Mouse (Mus musculus) forebrain, embryonic 15.5 days (tissue): Measurements from ENCODE around the gene Gm34302. TPM values are rescaled to one million over a fixed set of nuclear protein-coding genes. Genes with fewer than 3 reads are reported as not detected.
"Not testable (repeated sequence)": the region's sequence is repeated elsewhere in the genome, so short reads cannot be mapped to it uniquely, and the experiment has no call there.

ENCODE experiments used
- ATAC-seq: fragments of 200-750 bp; cut with Nextera tagmentation; replicated peaks from 2 replicates; pipeline ENCODE4 v1.8.0; 2017; ENCODE audit warnings: mild to moderate bottlenecking, moderate TSS enrichment, moderate library complexity
- H3K27ac ChIP-seq: fragments of 300-500 bp; sonication (generic); replicated peaks from 2 replicates; pipeline ENCODE4 v1.5.1; 2015; ENCODE audit warnings: mild to moderate bottlenecking, inconsistent platforms
- H3K27me3 ChIP-seq: fragments of 300-500 bp; sonication (generic); 2 replicates; pipeline ENCODE4 v1.6.1; 2015; ENCODE audit warnings: inconsistent platforms
- H3K36me3 ChIP-seq: fragments of 300-500 bp; sonication (generic); 2 replicates; pipeline ENCODE4 v1.6.1; 2015; ENCODE audit warnings: mild to moderate bottlenecking, inconsistent platforms
- H3K4me1 ChIP-seq: fragments of 300-500 bp; sonication (generic); 2 replicates; pipeline ENCODE4 v1.6.1; 2015; ENCODE audit warnings: inconsistent platforms
- H3K4me2 ChIP-seq: fragments of 300-500 bp; sonication (generic); replicated peaks from 2 replicates; pipeline ENCODE4 v1.6.1; 2015; ENCODE audit warnings: mild to moderate bottlenecking, inconsistent platforms
- H3K4me3 ChIP-seq: fragments of 300-500 bp; sonication (generic); 2 replicates; pipeline ENCODE4 v1.5.1; 2015; ENCODE audit warnings: mild to moderate bottlenecking, inconsistent platforms
- H3K9ac ChIP-seq: fragments of 300-500 bp; sonication (generic); replicated peaks from 2 replicates; pipeline ENCODE4 v1.6.1; 2015; ENCODE audit warnings: mild to moderate bottlenecking, inconsistent platforms
- H3K9me3 ChIP-seq: fragments of 300-500 bp; sonication (generic); 2 replicates; pipeline ENCODE4 v1.6.1; 2016; ENCODE audit warnings: inconsistent platforms
- WGBS: fragments of 180-500 bp; shearing (Covaris S2); methylation state at CpG from one replicate; pipeline ENCODE4 v1.1.7; 2015; ENCODE audit warnings: mixed read lengths; 5-methylcytosine and 5-hydroxymethylcytosine counted together
- polyA plus RNA-seq: library from polyadenylated mRNA; unstranded; fragments of >200 nt; fragmentation: Nextera tagmentation; extraction: Ambion mirVana; gene quantifications from 2 replicates; pipeline ENCODE4 v1.2.1, GENCODE M21; 2015

Gene Gm34302
- not detected in 2 replicates for polyA plus RNA-seq

DNA sequence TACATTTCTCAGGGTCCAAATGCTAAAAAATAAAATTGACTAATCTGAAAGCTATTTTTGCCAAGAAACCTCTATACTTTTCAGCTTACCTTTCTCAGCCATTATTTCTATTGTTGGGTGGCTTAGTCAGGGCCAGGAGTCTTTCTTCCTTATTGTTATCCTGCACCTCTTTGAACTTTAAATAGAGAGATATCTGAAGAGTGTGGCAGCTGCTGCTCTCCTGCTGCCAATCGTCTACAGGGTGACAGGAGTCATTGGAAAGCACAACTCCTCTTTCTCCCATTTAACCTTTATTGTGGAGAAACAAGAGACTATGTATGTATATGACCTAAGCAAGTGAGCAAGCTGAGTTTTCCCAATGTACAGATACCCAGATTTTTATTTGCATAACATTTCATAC is at the start of gene Gm34302:
Gm34302 (minus strand) TSS at position 154 of the 400 bp plus-strand sequence.
- H3K36me3 ChIP-seq = no peaks in the 10 kb centered on the region
- ATAC-seq = no peak
- no peaks in the 10 kb centered on the region for H3K27me3 ChIP-seq
- no peaks in the 10 kb centered on the region for H3K4me1 ChIP-seq
- 40% methylated on average over 1 of the region's 1 CpGs for WGBS
- no peak within 1 kb of the TSS for H3K27ac ChIP-seq
- no peaks in the 10 kb centered on the region for H3K9me3 ChIP-seq
- no peak within 1 kb of the TSS for H3K9ac ChIP-seq
- no peak within 1 kb of the TSS for H3K4me3 ChIP-seq
- H3K4me2 ChIP-seq = no peak within 1 kb of the TSS

DNA sequence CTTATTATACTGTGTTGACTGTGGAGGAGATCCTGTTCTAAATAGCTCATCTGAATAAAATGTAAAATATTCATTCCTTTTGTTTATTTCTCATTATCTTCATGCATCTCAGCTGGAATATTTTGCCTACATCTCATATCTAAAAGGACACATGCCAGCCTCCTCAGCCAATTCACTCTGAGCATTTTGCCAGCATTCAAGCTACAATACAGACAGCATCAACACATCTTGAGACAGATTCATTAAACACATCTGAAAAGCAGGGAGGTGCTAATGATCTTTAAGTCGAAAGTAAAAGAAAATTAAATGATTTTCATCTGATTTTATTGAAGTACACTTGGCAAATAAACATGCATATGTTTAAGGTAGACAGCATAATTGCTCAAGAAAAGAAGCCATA is 48.2 kb upstream of the Gm34302 start:
- Histone ChIP-seq H3K36me3 (no peaks in the 10 kb centered on the region), H3K9me3 (no peaks in the 10 kb centered on the region)
- 0 out of 2 replicates have a peak, but pooled peaks have one; percentile 58 for ATAC-seq

GRCm38 (mm10) chr3:63517681-63518080 is 34.0 kb upstream of the Gm34302 start:
- no peaks in the 10 kb centered on the region for H3K27me3 ChIP-seq
- H3K9ac ChIP-seq = no peak overlapping the region
- 91% methylated on average over 1 of the region's 1 CpGs for WGBS
- no peaks in the 10 kb centered on the region for H3K36me3 ChIP-seq
- H3K4me2 ChIP-seq = no peak overlapping the region
- no peak overlapping the region for H3K27ac ChIP-seq
- H3K4me3 ChIP-seq = no peak overlapping the region
- H3K9me3 ChIP-seq = no peaks in the 10 kb centered on the region
- no peaks in the 10 kb centered on the region for H3K4me1 ChIP-seq
- no peak for ATAC-seq

More for the DNA sequence above, 48.2 kb upstream of the Gm34302 start:
- Histone ChIP-seq H3K9ac (no peak overlapping the region), H3K4me3 (no peak overlapping the region), H3K4me1 (0 out of 2 replicates have a peak, but pooled peaks cover 3% of the 10 kb centered on the region), H3K4me2 (no peak overlapping the region), H3K27me3 (no peaks in the 10 kb centered on the region), H3K27ac (no peak overlapping the region)
- 35% methylated on average over 1 of the region's 1 CpGs for WGBS

- not testable (repeated sequence) for H3K9me3 ChIP-seq, ATAC-seq, H3K4me2 ChIP-seq, H3K27me3 ChIP-seq, H3K9ac ChIP-seq, H3K4me1 ChIP-seq, H3K27ac ChIP-seq, H3K4me3 ChIP-seq, H3K36me3 ChIP-seq
- 86% methylated on average over 3 of the region's 3 CpGs for WGBS
Observed at GRCm38 (mm10) chr3:63516279-63516678, 32.6 kb upstream of the Gm34302 start.

- Histone ChIP-seq H3K4me1 (no peaks in the 10 kb centered on the region), H3K27ac (no peak overlapping the region), H3K4me3 (no peak overlapping the region), H3K4me2 (no peak overlapping the region), H3K9ac (no peak overlapping the region), H3K27me3 (no peaks in the 10 kb centered on the region), H3K36me3 (no peaks in the 10 kb centered on the region), H3K9me3 (no peaks in the 10 kb centered on the region)
- WGBS = 91% methylated on average over 6 of the region's 6 CpGs
- ATAC-seq = no peak
Observed at GRCm38 (mm10) chr3:63511316-63511715, 27.6 kb upstream of the Gm34302 start.

DNA sequence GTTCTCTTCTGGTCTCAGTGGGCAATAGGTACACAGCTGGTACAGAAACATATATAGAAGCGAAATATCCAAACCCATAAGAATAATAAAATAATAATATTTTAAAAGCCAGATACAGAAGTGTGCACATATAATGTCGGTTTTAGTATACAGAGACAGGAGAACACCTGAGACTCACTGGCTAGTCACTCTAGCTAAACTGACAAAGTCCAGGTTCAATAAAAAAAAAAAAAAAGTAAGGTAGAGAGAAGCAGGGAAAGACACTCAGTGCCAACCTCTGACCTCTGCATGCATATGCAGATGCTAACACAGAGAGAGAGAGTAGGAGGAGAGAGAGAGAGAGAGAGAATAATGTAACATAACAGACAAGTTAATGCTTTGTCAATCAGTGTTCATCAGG is 25.8 kb upstream of the Gm34302 start:
- no peaks in the 10 kb centered on the region for H3K9me3 ChIP-seq
- no peak overlapping the region for H3K4me3 ChIP-seq
- 91% methylated on average over 2 of the region's 2 CpGs for WGBS
- no peak overlapping the region for H3K27ac ChIP-seq
- H3K36me3 ChIP-seq = no peaks in the 10 kb centered on the region
- no peaks in the 10 kb centered on the region for H3K4me1 ChIP-seq
- H3K4me2 ChIP-seq = no peak overlapping the region
- no peak for ATAC-seq
- H3K27me3 ChIP-seq = no peaks in the 10 kb centered on the region
- no peak overlapping the region for H3K9ac ChIP-seq

- Histone ChIP-seq H3K9me3 (no peaks in the 10 kb centered on the region), H3K27ac (no peak overlapping the region), H3K4me2 (no peak overlapping the region), H3K4me1 (no peaks in the 10 kb centered on the region), H3K27me3 (no peaks in the 10 kb centered on the region), H3K9ac (no peak overlapping the region), H3K4me3 (no peak overlapping the region), H3K36me3 (no peaks in the 10 kb centered on the region)
- WGBS = 83% methylated on average over 5 of the region's 5 CpGs
- ATAC-seq = no peak
Observed at GRCm38 (mm10) chr3:63508924-63509323, 25.2 kb upstream of the Gm34302 start.

DNA sequence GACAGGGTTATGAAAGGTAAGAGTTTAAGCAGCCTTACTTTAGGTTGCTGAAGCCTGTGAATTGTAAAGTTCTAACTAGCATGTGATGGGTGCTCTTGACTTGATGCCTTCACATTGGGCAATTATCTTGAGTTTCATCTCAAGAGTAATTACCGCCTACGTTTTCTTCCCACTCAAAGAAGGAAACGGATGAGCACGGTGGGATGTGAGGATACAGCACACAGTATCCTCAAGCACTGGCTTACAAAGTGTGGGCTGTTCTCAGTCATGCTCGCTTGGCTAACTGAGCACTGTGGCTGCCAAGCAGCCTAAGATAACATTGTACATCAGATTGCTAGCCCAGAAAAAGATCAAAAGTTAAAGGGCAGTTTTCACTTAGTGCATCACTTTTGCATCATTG is 20.8 kb upstream of the Gm34302 start:
- Histone ChIP-seq H3K27me3 (no peaks in the 10 kb centered on the region), H3K9ac (no peak overlapping the region), H3K36me3 (no peaks in the 10 kb centered on the region), H3K4me2 (no peak overlapping the region), H3K9me3 (no peaks in the 10 kb centered on the region), H3K4me1 (no peaks in the 10 kb centered on the region), H3K4me3 (no peak overlapping the region), H3K27ac (no peak overlapping the region)
- 93% methylated on average over 5 of the region's 5 CpGs for WGBS
- ATAC-seq = no peak

- Histone ChIP-seq H3K36me3 (no peaks in the 10 kb centered on the region), H3K9ac (no peak overlapping the region), H3K9me3 (no peaks in the 10 kb centered on the region), H3K27me3 (no peaks in the 10 kb centered on the region), H3K27ac (no peak overlapping the region), H3K4me1 (no peaks in the 10 kb centered on the region), H3K4me2 (no peak overlapping the region), H3K4me3 (no peak overlapping the region)
- 81% methylated on average over 5 of the region's 5 CpGs for WGBS
- no peak for ATAC-seq
Observed at GRCm38 (mm10) chr3:63494625-63495382, 11.1 kb upstream of the Gm34302 start.

- WGBS = 45% methylated on average over 4 of the region's 4 CpGs
- Histone ChIP-seq H3K4me3 (no peak overlapping the region), H3K27ac (no peak overlapping the region), H3K9ac (no peak overlapping the region), H3K36me3 (no peaks in the 10 kb centered on the region), H3K9me3 (no peaks in the 10 kb centered on the region), H3K4me2 (no peak overlapping the region), H3K4me1 (no peaks in the 10 kb centered on the region), H3K27me3 (no peaks in the 10 kb centered on the region)
- ATAC-seq = no peak
Observed at GRCm38 (mm10) chr3:63493563-63493962, 9.9 kb upstream of the Gm34302 start.

DNA sequence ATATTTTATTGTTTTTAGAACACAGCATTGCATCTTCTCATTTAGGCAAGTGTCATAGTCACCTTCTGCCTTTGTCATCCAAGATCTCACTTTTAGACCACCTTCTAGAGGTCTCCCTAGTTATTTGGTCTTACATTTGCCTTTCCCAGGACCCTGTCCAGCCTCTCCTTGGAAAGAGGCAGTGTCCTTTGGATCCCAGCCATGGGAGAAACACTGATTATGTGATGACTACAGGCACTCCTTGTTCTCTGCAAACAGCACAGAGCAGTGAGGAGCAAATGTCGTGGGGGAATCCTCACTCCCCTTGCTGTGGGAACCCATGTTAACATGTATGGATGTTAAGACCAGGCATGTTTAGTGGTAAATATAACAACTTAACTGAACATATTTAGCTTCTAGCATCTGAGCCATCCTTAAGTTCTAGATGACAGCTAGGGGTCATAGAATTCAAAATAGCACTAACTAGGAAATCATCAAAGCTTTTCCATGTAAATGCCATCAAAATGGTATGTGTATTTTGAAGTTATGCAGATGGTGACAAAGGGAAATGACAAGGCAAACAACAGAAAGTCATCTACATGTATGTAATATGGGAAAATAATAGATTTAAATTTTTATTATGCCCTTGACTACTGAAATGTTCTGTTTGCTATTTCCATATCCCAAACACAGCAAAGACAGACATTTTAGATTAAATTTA is 43.1 kb downstream of the Gm34302 start:
- 76% methylated on average over 1 of the region's 1 CpGs for WGBS
- Histone ChIP-seq H3K9ac (no peak overlapping the region), H3K36me3 (no peaks in the 10 kb centered on the region), H3K27ac (no peak overlapping the region), H3K9me3 (no peaks in the 10 kb centered on the region), H3K4me3 (no peak overlapping the region), H3K4me1 (no peaks in the 10 kb centered on the region), H3K27me3 (no peaks in the 10 kb centered on the region), H3K4me2 (no peak overlapping the region)
- no peak for ATAC-seq

GRCm38 (mm10) chr3:63439738-63440137 is 43.9 kb downstream of the Gm34302 start:
- Histone ChIP-seq H3K27me3 (no peaks in the 10 kb centered on the region), H3K9ac (no peak overlapping the region), H3K4me3 (no peak overlapping the region), H3K27ac (no peak overlapping the region), H3K9me3 (no peaks in the 10 kb centered on the region), H3K4me1 (no peaks in the 10 kb centered on the region), H3K36me3 (no peaks in the 10 kb centered on the region), H3K4me2 (no peak overlapping the region)
- 81% methylated on average over 2 of the region's 2 CpGs for WGBS
- no peak for ATAC-seq
